Mouse (Mus musculus) CD8-positive naive resting alpha-beta T cell, adult 57 days (primary cell): ENCODE data around the gene Sacs. TPM values are rescaled to one million over a fixed set of nuclear protein-coding genes. Genes with fewer than 3 reads are reported as not detected.

Source experiments
- total RNA-seq: library from RNA; stranded (reverse); gene quantifications from one replicate; pipeline ENCODE4 v1.2.4, GENCODE M21; 2023

Sacs gene
- total RNA-seq = 23.9 TPM

DNA sequence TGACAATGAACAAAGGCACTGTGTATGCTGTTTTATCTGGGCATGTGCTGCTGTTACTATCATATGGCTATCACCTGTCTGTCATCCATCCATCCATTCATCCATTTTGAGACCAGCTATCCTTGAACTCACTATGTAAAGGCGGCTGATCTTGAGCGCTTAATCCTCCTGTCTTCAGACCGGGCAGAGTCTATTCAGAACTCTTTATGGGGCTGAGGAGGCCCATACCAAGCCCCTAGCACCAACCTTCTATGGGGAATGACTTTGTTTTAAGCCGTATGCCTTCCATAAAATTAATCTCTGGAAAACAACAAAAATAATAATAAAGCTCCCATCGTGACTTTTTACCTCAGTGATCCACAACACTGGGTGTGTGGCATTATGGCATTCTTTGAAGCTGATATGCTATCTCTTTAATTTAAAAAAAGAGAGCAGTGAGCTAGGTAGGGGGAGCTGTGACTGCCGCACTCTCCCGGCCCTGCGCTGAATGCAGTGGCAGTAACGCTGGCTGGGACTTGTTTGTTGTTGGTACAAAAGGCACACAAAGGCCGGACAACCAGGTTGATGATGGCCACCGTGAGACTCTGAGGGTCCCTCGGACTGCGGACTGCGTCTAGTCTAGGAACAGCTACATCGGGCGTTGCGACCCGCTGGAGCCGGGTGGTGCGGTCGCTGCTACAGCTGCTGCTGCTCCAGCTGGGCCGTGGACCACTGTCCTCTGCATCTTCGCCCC, at the start of gene Sacs:
TSS of gene Sacs (plus strand) at position 464 of the 733 bp plus-strand sequence.

DNA sequence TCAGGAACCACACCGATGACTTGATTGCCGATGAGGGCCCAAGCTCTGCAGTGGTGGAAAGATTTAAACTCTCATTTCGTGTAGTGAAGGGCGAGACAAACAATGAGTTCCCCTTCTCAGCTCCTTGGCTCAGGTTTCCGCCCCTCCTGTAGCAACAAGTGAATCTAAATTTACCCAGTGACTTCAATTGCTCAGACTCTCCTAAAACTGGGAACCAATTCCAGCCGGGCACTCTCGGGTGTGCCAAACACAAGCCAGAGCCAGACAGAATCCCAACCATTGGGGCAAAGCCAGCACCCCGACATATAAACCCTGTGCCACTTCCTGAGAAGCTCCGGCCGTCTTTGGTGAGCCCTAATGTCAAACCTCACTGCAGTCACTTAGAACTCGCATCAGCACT, 120.1 kb downstream of the Sacs start, which contains the start of gene Sgcg:
TSS of gene Sgcg (minus strand) at position 139 of the 400 bp plus-strand sequence.

Other genes with a start within 250 kb of the Sacs start
- 2.6 TPM for gene Tnfrsf19, start 92.0 kb upstream of the Sacs start, total RNA-seq
- not detected for gene Sgcg, start 120.0 kb downstream of the Sacs start, total RNA-seq
- 1.5 TPM for gene Arl11, start 171.3 kb downstream of the Sacs start, total RNA-seq
- 3.6 TPM for gene Ebpl, start 222.0 kb downstream of the Sacs start, total RNA-seq